Mouse (Mus musculus): ENCODE measurements at regions not wholly inside any gene's neighbourhood (a gene's known extent, or its start where the extent isn't known, plus 50 kb on each side); places are given as distances from the start of the nearest gene placed in this dataset.
A peak's percentile ranks its signal among the peaks of the same experiment; 100 is the strongest.

GRCm38 (mm10) chr8:80422190-80422589 lies 71.4 kb upstream of the Gypa start:
- 52% methylated on average over 6 of the region's 6 CpGs for WGBS
- TF ChIP-seq CTCF (IDR thresholded peaks at IDR 0.05; ENCODE audit: low read depth) = no peak
- ATAC-seq (replicated peaks; ENCODE audit: low FRiP score, low read depth) = 0 out of 2 replicates have a peak, but pooled peaks have one; percentile 21
- Histone ChIP-seq H3K4me3 (replicated peaks; ENCODE audit: low read depth, low read length) (no peak overlapping the region), H3K4me2 (ENCODE audit: low read length) (no peak overlapping the region), H3K36me3 (ENCODE audit: insufficient read depth, low read length) (no peaks in the 10 kb centered on the region), H3K4me1 (replicated peaks; ENCODE audit: insufficient read depth, low read length) (no peaks in the 10 kb centered on the region), H3K9me3 (replicated peaks; ENCODE audit: low read length) (no peaks in the 10 kb centered on the region), H3K9ac (ENCODE audit: low read depth, low read length) (no peak overlapping the region), H3K27ac (no peak overlapping the region), H3K27me3 (ENCODE audit: insufficient read depth, low read length) (no peaks in the 10 kb centered on the region)
- peak; percentile 47 for DNase-seq (ENCODE audit: low spot score)

GRCm38 (mm10) chr8:80416121-80416520 lies 77.5 kb upstream of the Gypa start:
- no peak for TF ChIP-seq CTCF (IDR thresholded peaks at IDR 0.05; ENCODE audit: low read depth)
- H3K9ac ChIP-seq (ENCODE audit: low read depth, low read length) = no peak overlapping the region
- no peaks in the 10 kb centered on the region for H3K36me3 ChIP-seq (ENCODE audit: insufficient read depth, low read length)
- ATAC-seq (replicated peaks; ENCODE audit: low FRiP score, low read depth) (no peak), DNase-seq (ENCODE audit: low spot score) (no peak)
- no peaks in the 10 kb centered on the region for H3K27me3 ChIP-seq (ENCODE audit: insufficient read depth, low read length)
- 86% methylated on average over 4 of the region's 4 CpGs for WGBS
- H3K27ac ChIP-seq = no peak overlapping the region
- H3K4me2 ChIP-seq (ENCODE audit: low read length) = no peak overlapping the region
- no peaks in the 10 kb centered on the region for H3K4me1 ChIP-seq (replicated peaks; ENCODE audit: insufficient read depth, low read length)
- no peaks in the 10 kb centered on the region for H3K9me3 ChIP-seq (replicated peaks; ENCODE audit: low read length)
- no peak overlapping the region for H3K4me3 ChIP-seq (replicated peaks; ENCODE audit: low read depth, low read length)

- H3K27ac ChIP-seq = no peak overlapping the region
- peak; percentile 28 for DNase-seq (ENCODE audit: low spot score)
- no peaks in the 10 kb centered on the region for H3K9me3 ChIP-seq (replicated peaks; ENCODE audit: low read length)
- TF ChIP-seq CTCF (IDR thresholded peaks at IDR 0.05; ENCODE audit: low read depth) = no peak
- no peak for ATAC-seq (replicated peaks; ENCODE audit: low FRiP score, low read depth)
- H3K9ac ChIP-seq (ENCODE audit: low read depth, low read length) = no peak overlapping the region
- H3K4me2 ChIP-seq (ENCODE audit: low read length) = no peak overlapping the region
- H3K4me1 ChIP-seq (replicated peaks; ENCODE audit: insufficient read depth, low read length) = no peaks in the 10 kb centered on the region
- H3K4me3 ChIP-seq (replicated peaks; ENCODE audit: low read depth, low read length) = no peak overlapping the region
- H3K27me3 ChIP-seq (ENCODE audit: insufficient read depth, low read length) = no peaks in the 10 kb centered on the region
- 60% methylated on average over 2 of the region's 2 CpGs for WGBS
- no peaks in the 10 kb centered on the region for H3K36me3 ChIP-seq (ENCODE audit: insufficient read depth, low read length)
Observed at GRCm38 (mm10) chr8:80399594-80400207, 93.9 kb upstream of the Gypa start.

- ATAC-seq (replicated peaks; ENCODE audit: low FRiP score, low read depth) (no peak), DNase-seq (ENCODE audit: low spot score) (peak; percentile 51)
- H3K9me3 ChIP-seq (replicated peaks; ENCODE audit: low read length) = no peaks in the 10 kb centered on the region
- H3K9ac ChIP-seq (ENCODE audit: low read depth, low read length) = no peak overlapping the region
- H3K4me2 ChIP-seq (ENCODE audit: low read length) = no peak overlapping the region
- H3K4me1 ChIP-seq (replicated peaks; ENCODE audit: insufficient read depth, low read length) = no peaks in the 10 kb centered on the region
- TF ChIP-seq CTCF (IDR thresholded peaks at IDR 0.05; ENCODE audit: low read depth) = no peak
- no peak overlapping the region for H3K27ac ChIP-seq
- H3K36me3 ChIP-seq (ENCODE audit: insufficient read depth, low read length) = no peaks in the 10 kb centered on the region
- 15% methylated on average over 5 of the region's 5 CpGs for WGBS
- no peak overlapping the region for H3K4me3 ChIP-seq (replicated peaks; ENCODE audit: low read depth, low read length)
- H3K27me3 ChIP-seq (ENCODE audit: insufficient read depth, low read length) = no peaks in the 10 kb centered on the region
Observed at GRCm38 (mm10) chr8:80395010-80395409, 98.6 kb upstream of the Gypa start.

GRCm38 (mm10) chr8:80393111-80393510 lies 100.5 kb upstream of the Gypa start:
- H3K27ac ChIP-seq = no peak overlapping the region
- H3K27me3 ChIP-seq (ENCODE audit: insufficient read depth, low read length) = no peaks in the 10 kb centered on the region
- no peaks in the 10 kb centered on the region for H3K9me3 ChIP-seq (replicated peaks; ENCODE audit: low read length)
- no peak for TF ChIP-seq CTCF (IDR thresholded peaks at IDR 0.05; ENCODE audit: low read depth)
- H3K4me1 ChIP-seq (replicated peaks; ENCODE audit: insufficient read depth, low read length) = no peaks in the 10 kb centered on the region
- DNase-seq (ENCODE audit: low spot score) (no peak), ATAC-seq (replicated peaks; ENCODE audit: low FRiP score, low read depth) (no peak)
- WGBS = 92% methylated on average over 3 of the region's 3 CpGs
- no peak overlapping the region for H3K9ac ChIP-seq (ENCODE audit: low read depth, low read length)
- H3K4me2 ChIP-seq (ENCODE audit: low read length) = no peak overlapping the region
- H3K36me3 ChIP-seq (ENCODE audit: insufficient read depth, low read length) = no peaks in the 10 kb centered on the region
- H3K4me3 ChIP-seq (replicated peaks; ENCODE audit: low read depth, low read length) = no peak overlapping the region

GRCm38 (mm10) chr8:80369221-80369620 lies 124.4 kb upstream of the Gypa start:
- Histone ChIP-seq H3K4me1 (replicated peaks; ENCODE audit: insufficient read depth, low read length) (no peaks in the 10 kb centered on the region), H3K27me3 (ENCODE audit: insufficient read depth, low read length) (no peaks in the 10 kb centered on the region), H3K9ac (ENCODE audit: low read depth, low read length) (no peak overlapping the region), H3K36me3 (ENCODE audit: insufficient read depth, low read length) (no peaks in the 10 kb centered on the region), H3K9me3 (replicated peaks; ENCODE audit: low read length) (no peaks in the 10 kb centered on the region), H3K4me3 (replicated peaks; ENCODE audit: low read depth, low read length) (no peak overlapping the region), H3K4me2 (ENCODE audit: low read length) (no peak overlapping the region), H3K27ac (no peak overlapping the region)
- WGBS = 92% methylated on average over 2 of the region's 2 CpGs
- ATAC-seq (replicated peaks; ENCODE audit: low FRiP score, low read depth) (no peak), DNase-seq (ENCODE audit: low spot score) (no peak)
- TF ChIP-seq CTCF (IDR thresholded peaks at IDR 0.05; ENCODE audit: low read depth) = no peak

GRCm38 (mm10) chr8:80364059-80364458 lies 129.5 kb upstream of the Gypa start:
- H3K36me3 ChIP-seq (ENCODE audit: insufficient read depth, low read length) = no peaks in the 10 kb centered on the region
- no peak overlapping the region for H3K4me2 ChIP-seq (ENCODE audit: low read length)
- H3K4me3 ChIP-seq (replicated peaks; ENCODE audit: low read depth, low read length) = no peak overlapping the region
- H3K9me3 ChIP-seq (replicated peaks; ENCODE audit: low read length) = no peaks in the 10 kb centered on the region
- DNase-seq (ENCODE audit: low spot score) (no peak), ATAC-seq (replicated peaks; ENCODE audit: low FRiP score, low read depth) (no peak)
- no peak overlapping the region for H3K27ac ChIP-seq
- no peaks in the 10 kb centered on the region for H3K27me3 ChIP-seq (ENCODE audit: insufficient read depth, low read length)
- no peak for TF ChIP-seq CTCF (IDR thresholded peaks at IDR 0.05; ENCODE audit: low read depth)
- no peak overlapping the region for H3K9ac ChIP-seq (ENCODE audit: low read depth, low read length)
- WGBS = 82% methylated on average over 7 of the region's 7 CpGs
- H3K4me1 ChIP-seq (replicated peaks; ENCODE audit: insufficient read depth, low read length) = no peaks in the 10 kb centered on the region
